Mouse (Mus musculus) liver, embryonic 11.5 days (tissue): Measurements from ENCODE around the gene Tex264. TPM values are rescaled to one million over a fixed set of nuclear protein-coding genes. Genes with fewer than 3 reads are reported as not detected.
A peak's percentile ranks its signal among the peaks of the same experiment; 100 is the strongest.

Experiments
- ATAC-seq: fragments of 200-750 bp; cut with Nextera tagmentation; replicated peaks from 2 replicates; pipeline ENCODE4 v1.8.0; 2017; ENCODE audit warnings: moderate number of reproducible peaks, mild to moderate bottlenecking, moderate TSS enrichment, moderate library complexity; ENCODE audit not compliant: low FRiP score
- DNase-seq: peaks from one replicate; pipeline ENCODE4 v3.0.0-alpha.2; 2017; ENCODE audit warnings: low spot score
- H3K27ac ChIP-seq: fragments of 300-500 bp; sonication (generic); 2 replicates; pipeline ENCODE4 v1.5.1; 2014; ENCODE audit warnings: mild to moderate bottlenecking, low read depth, low read length, control low read depth
- H3K27me3 ChIP-seq: fragments of 300-500 bp; sonication (generic); replicated peaks from 2 replicates; pipeline ENCODE4 v1.6.1; 2014; ENCODE audit warnings: low read length, mixed read lengths; ENCODE audit not compliant: control insufficient read depth, insufficient read depth
- H3K36me3 ChIP-seq: fragments of 300-500 bp; sonication (generic); 2 replicates; pipeline ENCODE4 v1.6.1; 2014; ENCODE audit warnings: mild to moderate bottlenecking, low read length, moderate library complexity, mixed read lengths; ENCODE audit not compliant: control insufficient read depth, insufficient read depth
- H3K4me1 ChIP-seq: fragments of 300-500 bp; sonication (generic); replicated peaks from 2 replicates; pipeline ENCODE4 v1.6.1; 2014; ENCODE audit warnings: low read length, mixed read lengths; ENCODE audit not compliant: control insufficient read depth, insufficient read depth
- H3K4me2 ChIP-seq: fragments of 300-500 bp; sonication (generic); 2 replicates; pipeline ENCODE4 v1.6.1; 2014; ENCODE audit warnings: mild to moderate bottlenecking, control low read depth, moderate library complexity
- H3K4me3 ChIP-seq: fragments of 300-500 bp; sonication (generic); 2 replicates; pipeline ENCODE4 v1.5.1; 2014; ENCODE audit warnings: low read depth, low read length, control low read depth
- H3K9ac ChIP-seq: fragments of 300-500 bp; sonication (generic); 2 replicates; pipeline ENCODE4 v1.6.1; 2014; ENCODE audit warnings: low read depth, low read length, control low read depth
- H3K9me3 ChIP-seq: fragments of 300-500 bp; sonication (generic); 2 replicates; pipeline ENCODE4 v1.6.1; 2016; ENCODE audit warnings: low read length, inconsistent platforms, mixed read lengths; ENCODE audit not compliant: control insufficient read depth
- WGBS: fragments of 180-500 bp; shearing (Covaris S2); extraction: QIAGEN DNeasy Blood & Tissue Kit; methylation state at CpG from one replicate; pipeline ENCODE4 v1.1.7; 2014; 5-methylcytosine and 5-hydroxymethylcytosine counted together
- polyA plus RNA-seq: library from polyadenylated mRNA; unstranded; fragments of >200 nt; fragmentation: Nextera tagmentation; extraction: Ambion mirVana; gene quantifications from 2 replicates; pipeline ENCODE4 v1.2.1, GENCODE M21; 2014

Gene Tex264
- polyA plus RNA-seq, 1 experiment from 2014 or later = 33.1 TPM

DNA sequence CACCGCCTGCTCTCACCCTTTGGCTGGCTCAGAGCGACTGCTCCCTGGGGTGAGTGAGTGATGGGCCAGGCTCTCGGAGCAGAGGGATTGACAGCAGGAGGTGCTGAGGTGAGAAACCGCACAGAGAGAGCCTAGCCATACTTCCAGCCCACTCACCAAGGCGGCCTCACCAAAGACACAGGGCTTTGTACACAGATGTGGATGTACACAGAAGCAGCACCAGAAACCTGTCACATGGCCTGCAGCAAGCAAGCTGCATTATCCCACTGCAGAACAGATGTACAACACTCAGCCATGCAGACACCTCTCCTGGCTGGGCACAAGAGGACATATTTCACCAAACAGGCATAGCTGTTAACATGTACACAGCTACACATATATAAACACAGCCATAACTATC, 28.1 kb downstream of the Tex264 start:
- no peak overlapping the region for H3K4me3 ChIP-seq
- WGBS = 46% methylated on average over 5 of the region's 5 CpGs
- no peak overlapping the region for H3K27ac ChIP-seq
- DNase-seq (no peak), ATAC-seq (no peak)
- no peaks in the 10 kb centered on the region for H3K4me1 ChIP-seq
- no peak overlapping the region for H3K9ac ChIP-seq
- H3K27me3 ChIP-seq = peaks cover 29% of the 10 kb centered on the region
- peaks cover 16% of the 10 kb centered on the region for H3K36me3 ChIP-seq
- H3K4me2 ChIP-seq = no peak overlapping the region
- no peaks in the 10 kb centered on the region for H3K9me3 ChIP-seq

DNA sequence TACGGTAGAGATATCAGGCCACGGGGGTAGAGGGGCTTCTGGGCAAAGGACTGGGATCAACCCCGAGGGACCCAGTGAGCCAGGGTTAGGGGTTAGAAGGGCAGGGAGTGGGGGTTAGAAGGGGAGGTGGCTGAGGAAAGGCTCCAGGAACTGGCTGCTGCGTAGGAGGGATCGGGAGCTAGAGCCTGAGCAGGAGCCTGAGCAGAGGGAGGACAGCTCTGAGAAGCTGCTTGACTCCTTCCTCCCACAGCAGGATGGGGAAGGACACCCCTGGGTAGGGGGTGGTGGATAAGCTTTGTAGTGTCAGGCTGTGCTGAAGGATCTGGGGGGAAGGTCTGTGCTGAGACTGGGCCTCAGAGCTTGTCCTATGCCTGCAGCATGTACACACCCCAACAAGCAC, 28.9 kb downstream of the Tex264 start:
- 36% methylated on average over 5 of the region's 5 CpGs for WGBS

DNA sequence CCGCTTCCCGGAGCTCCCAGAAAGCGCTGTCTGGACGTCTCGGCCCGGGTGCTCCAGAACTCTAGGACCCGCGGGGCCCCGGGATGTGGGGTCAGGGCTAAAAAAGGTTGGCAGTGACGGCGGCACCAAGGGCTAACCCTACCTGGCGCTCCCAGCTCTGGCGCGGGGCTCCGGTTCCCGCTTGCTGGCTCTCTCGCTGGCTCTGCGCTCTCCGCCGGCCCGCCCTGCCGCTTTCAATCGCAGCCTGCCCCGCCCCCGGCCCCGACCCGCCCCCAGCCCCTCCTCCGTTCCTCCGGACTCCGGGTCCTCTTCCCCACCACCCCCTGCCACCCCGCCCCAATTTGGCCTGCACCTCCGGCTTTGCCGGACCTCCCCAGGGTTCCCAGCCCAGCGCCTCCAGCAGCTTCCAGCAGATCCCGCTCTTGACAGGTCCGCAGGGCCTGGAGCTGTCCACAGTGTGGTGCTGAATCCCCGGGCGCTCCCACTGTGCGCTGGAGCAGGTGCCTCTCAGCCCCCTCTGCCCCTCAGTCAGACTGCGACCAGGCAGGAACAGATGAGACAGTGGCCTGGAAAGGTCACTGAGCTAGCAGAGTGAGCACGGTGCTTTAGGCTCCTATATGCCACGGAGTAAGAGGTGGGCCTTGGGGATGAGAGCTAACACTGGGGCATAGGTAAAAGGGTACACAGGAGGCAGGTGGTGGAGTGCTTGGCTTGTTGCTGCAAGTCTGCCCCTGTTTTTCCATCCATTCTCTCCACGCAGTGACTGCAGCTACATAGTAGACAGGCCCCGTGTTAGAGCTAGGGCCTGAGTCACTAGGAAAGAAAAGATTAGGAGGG, 29.6 kb downstream of the Tex264 start, which contains the start of gene Grm2:
Grm2 (minus strand) TSS at position 199 of the 837 bp plus-strand sequence.
- H3K4me3 ChIP-seq = peak within 1 kb of the TSS; percentile 36

More for the DNA sequence above, 28.9 kb downstream of the Tex264 start:
- ATAC-seq (no peak), DNase-seq (no peak)
- no peak overlapping the region for H3K4me3 ChIP-seq
- peaks cover 29% of the 10 kb centered on the region for H3K27me3 ChIP-seq
- H3K4me1 ChIP-seq = no peaks in the 10 kb centered on the region
- peaks cover 16% of the 10 kb centered on the region for H3K36me3 ChIP-seq
- H3K9ac ChIP-seq = no peak overlapping the region
- H3K27ac ChIP-seq = no peak overlapping the region
- H3K9me3 ChIP-seq = no peaks in the 10 kb centered on the region
- no peak overlapping the region for H3K4me2 ChIP-seq

DNA sequence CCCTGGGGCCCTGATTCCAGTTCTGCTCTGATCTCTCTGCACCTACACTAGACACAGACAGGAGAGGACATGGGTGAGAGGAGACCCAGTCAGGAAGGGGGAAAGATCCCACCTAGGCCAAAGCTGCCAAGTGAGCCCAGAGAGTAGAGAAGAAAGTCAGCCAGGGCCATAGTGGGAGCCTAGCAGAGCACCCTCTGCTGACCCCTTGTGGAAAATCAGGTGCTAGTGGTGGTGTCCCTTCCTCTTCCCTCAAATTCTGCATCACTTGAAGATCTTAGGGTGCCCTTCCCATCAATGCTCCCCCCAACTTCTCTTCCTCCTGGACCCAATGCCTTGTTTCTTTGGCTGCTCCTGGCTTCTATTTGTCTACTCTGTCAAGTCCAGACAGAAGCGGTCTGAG, 33.0 kb downstream of the Tex264 start:
- no peaks in the 10 kb centered on the region for H3K9me3 ChIP-seq
- peaks cover 31% of the 10 kb centered on the region for H3K27me3 ChIP-seq
- ATAC-seq (no peak), DNase-seq (no peak)
- H3K4me1 ChIP-seq = no peaks in the 10 kb centered on the region
- no peaks in the 10 kb centered on the region for H3K36me3 ChIP-seq
- H3K4me2 ChIP-seq = no peak overlapping the region
- H3K27ac ChIP-seq = no peak overlapping the region
- H3K4me3 ChIP-seq = no peak overlapping the region
- 61% methylated on average over 1 of the region's 1 CpGs for WGBS
- no peak overlapping the region for H3K9ac ChIP-seq

More for the DNA sequence above, 29.6 kb downstream of the Tex264 start, which contains the start of gene Grm2:
- 0 out of 2 replicates have a peak, but pooled peaks have one; percentile 35 for ATAC-seq
- Histone ChIP-seq H3K36me3 (peaks cover 14% of the 10 kb centered on the region), H3K9me3 (no peaks in the 10 kb centered on the region), H3K27me3 (peaks cover 29% of the 10 kb centered on the region), H3K9ac (no peak within 1 kb of the TSS), H3K4me2 (peak within 1 kb of the TSS; percentile 64), H3K4me1 (no peaks in the 10 kb centered on the region), H3K27ac (no peak within 1 kb of the TSS)
- WGBS = 3% methylated on average over 44 of the region's 44 CpGs
- peak; percentile 79 for DNase-seq

DNA sequence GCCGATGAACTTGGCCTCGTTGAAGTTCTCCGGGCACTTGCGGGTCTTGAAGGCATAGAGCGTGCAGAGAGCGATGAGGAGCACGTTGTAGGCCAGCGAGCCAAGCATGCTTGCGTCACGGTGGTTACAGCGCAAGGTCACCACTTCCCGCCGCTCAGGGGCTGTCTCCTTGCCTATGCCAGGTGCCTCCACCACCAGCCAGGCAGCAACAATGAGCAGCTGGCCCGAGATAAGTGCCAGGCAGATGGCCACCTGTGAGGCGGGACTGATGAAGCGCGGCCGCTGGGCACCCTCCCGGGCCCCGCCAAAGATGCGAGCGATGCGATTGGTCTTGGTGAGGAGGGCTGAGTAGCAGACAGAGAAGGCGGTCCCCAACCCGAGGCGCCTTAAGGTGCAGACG, 38.5 kb downstream of the Tex264 start:
- H3K9me3 ChIP-seq = no peaks in the 10 kb centered on the region
- DNase-seq (no peak), ATAC-seq (no peak)
- no peak overlapping the region for H3K4me2 ChIP-seq
- 58% methylated on average over 27 of the region's 27 CpGs for WGBS
- H3K4me1 ChIP-seq = no peaks in the 10 kb centered on the region
- peaks cover 9% of the 10 kb centered on the region; the same call in 1 of the 2 replicates for H3K27me3 ChIP-seq
- no peak overlapping the region for H3K9ac ChIP-seq
- no peaks in the 10 kb centered on the region for H3K36me3 ChIP-seq
- H3K4me3 ChIP-seq = no peak overlapping the region
- H3K27ac ChIP-seq = no peak overlapping the region

DNA sequence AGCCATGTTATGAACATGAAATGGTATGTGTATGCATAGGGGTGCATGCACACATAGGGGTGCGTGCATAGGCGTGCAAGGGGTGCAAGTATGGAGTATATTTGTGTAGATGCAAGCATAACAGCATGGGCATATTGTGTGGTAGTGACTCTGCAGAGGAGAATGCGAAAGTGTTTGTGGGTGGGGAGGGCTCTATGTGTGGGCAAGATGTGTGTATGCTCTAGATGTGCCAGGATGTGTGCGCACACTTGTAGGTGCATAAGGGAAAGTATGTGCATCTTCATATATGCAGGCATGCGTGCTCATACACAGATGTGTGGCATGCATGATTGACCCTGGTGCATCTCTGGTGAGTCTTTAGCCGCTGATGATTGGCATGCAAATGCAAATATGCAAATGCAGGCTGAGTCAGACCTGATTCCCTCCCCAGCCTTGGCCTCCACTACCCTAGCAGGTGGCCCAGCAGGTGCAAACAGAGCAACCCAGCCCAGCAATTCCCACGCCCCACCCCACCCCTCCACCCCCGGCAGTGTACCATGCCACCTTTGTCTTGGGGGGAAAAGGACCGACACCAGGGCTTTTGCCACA, 39.9 kb downstream of the Tex264 start:
- WGBS = 76% methylated on average over 9 of the region's 9 CpGs
- Histone ChIP-seq H3K27me3 (peaks cover 9% of the 10 kb centered on the region; the same call in 1 of the 2 replicates), H3K27ac (no peak overlapping the region), H3K36me3 (no peaks in the 10 kb centered on the region), H3K9me3 (no peaks in the 10 kb centered on the region), H3K4me3 (no peak overlapping the region), H3K4me2 (no peak overlapping the region), H3K9ac (no peak overlapping the region), H3K4me1 (no peaks in the 10 kb centered on the region)
- ATAC-seq = no peak
- DNase-seq = no peak

DNA sequence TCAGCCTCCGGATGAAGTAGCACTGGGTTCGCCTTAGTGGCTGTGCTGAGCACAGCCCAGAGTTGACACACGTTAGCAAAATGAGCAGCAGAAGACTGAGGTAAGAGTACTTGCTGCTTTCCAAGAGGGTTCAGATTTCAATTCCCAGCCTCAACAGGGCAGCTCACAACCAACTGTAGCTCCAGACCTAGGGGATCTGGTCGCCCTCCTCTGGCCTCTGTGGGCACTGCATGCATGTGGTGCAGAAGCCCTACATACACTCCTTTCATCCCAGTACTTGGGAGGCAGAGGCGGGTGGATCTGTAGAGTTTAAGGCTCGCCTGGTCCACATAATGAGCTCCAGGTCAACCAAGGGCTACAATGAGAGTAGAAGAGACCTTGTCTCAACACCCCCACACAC, 41.9 kb downstream of the Tex264 start:
- no peak overlapping the region for H3K4me2 ChIP-seq
- ATAC-seq (no peak), DNase-seq (no peak)
- no peak overlapping the region for H3K4me3 ChIP-seq
- H3K9me3 ChIP-seq = no peaks in the 10 kb centered on the region
- H3K27ac ChIP-seq = no peak overlapping the region
- H3K36me3 ChIP-seq = no peaks in the 10 kb centered on the region
- H3K4me1 ChIP-seq = no peaks in the 10 kb centered on the region
- no peak overlapping the region for H3K9ac ChIP-seq
- H3K27me3 ChIP-seq = peaks cover 9% of the 10 kb centered on the region
- 65% methylated on average over 6 of the region's 6 CpGs for WGBS

DNA sequence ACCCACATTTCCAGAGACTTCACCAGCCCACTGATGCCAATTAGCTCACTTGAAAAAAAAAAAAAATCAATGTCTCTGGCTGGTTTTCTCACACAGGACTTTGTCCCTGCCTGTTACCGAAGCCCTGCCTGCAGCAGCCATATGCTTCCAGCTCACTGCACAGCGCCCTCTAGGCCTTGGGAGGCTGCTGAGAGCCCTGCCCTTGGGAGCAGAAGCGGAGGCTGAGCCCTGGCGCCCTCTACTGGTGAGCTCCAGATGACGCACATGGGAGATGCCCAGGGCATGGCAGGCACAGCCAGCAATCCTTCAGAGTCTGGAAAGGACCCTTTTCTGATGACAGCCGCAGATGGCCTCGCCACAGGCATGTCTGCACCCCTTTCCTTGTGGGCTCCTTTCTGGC, 42.6 kb downstream of the Tex264 start:
- peak; percentile 76 for ATAC-seq
- no peak overlapping the region for H3K27ac ChIP-seq
- WGBS = 29% methylated on average over 7 of the region's 7 CpGs

More for the DNA sequence above, 42.6 kb downstream of the Tex264 start:
- H3K4me3 ChIP-seq = no peak overlapping the region
- H3K4me1 ChIP-seq = no peaks in the 10 kb centered on the region
- H3K9me3 ChIP-seq = no peaks in the 10 kb centered on the region
- no peak overlapping the region for H3K9ac ChIP-seq
- peak; percentile 78 for DNase-seq
- peaks cover 9% of the 10 kb centered on the region for H3K27me3 ChIP-seq
- H3K4me2 ChIP-seq = no peak overlapping the region
- no peaks in the 10 kb centered on the region for H3K36me3 ChIP-seq
